9 mouse cellular contexts compared by ENCODE assay signal in genomic region chr1:74783554-74783953, GRCm38 (mm10). TPM values are rescaled to one million over a fixed set of nuclear protein-coding genes. Genes with fewer than 3 reads are reported as not detected.
DNase-seq lines count a peak whose midpoint lies in the region; ATAC-seq lines count a peak whose summit lies in the region.
"Had no signal": no experiment of that assay in that cellular context is flagged by ENCODE, and none has a peak within 500 bp of the region (broad histone marks: within the 10 kb centered on the region; RNA-seq: fewer than 3 reads in every experiment).

No protein-coding gene starts in this region.

- peak overlapping the region; percentile 53 for H3K4me3 ChIP-seq in kidney, embryonic 16.5 days (ENCODE audit: low read length)
- H3K4me3 ChIP-seq in forebrain, embryonic 10.5 days = peak overlapping the region; percentile 54
- peak overlapping the region; percentile 38 for H3K4me3 ChIP-seq in limb, embryonic 11.5 days (ENCODE audit: low read depth, low read length)
- H3K4me3 ChIP-seq in neural tube, embryonic 13.5 days = peak overlapping the region; percentile 41

- H3K36me3 ChIP-seq in kidney, embryonic 16.5 days (ENCODE audit: insufficient read depth, low read length) = no peaks in the 10 kb centered on the region
- H3K36me3 ChIP-seq in forebrain, embryonic 10.5 days (replicated peaks) = no peaks in the 10 kb centered on the region
- H3K36me3 ChIP-seq in limb, embryonic 11.5 days (ENCODE audit: control insufficient read depth, insufficient read depth, low read length) = no peaks in the 10 kb centered on the region
- no peaks in the 10 kb centered on the region for H3K36me3 ChIP-seq in neural tube, embryonic 13.5 days

- WGBS in kidney, embryonic 16.5 days = 4% methylated on average over 13 of the region's 13 CpGs
- WGBS in forebrain, embryonic 10.5 days = 2% methylated on average over 13 of the region's 13 CpGs
- 2% methylated on average over 13 of the region's 13 CpGs for WGBS in limb, embryonic 11.5 days
- WGBS in neural tube, embryonic 13.5 days = under 1% methylated on average over 13 of the region's 13 CpGs

- H3K9ac ChIP-seq in kidney, embryonic 16.5 days (replicated peaks; ENCODE audit: low read length) = no peak overlapping the region
- H3K9ac ChIP-seq in limb, embryonic 11.5 days (ENCODE audit: low read length) = no peak overlapping the region
- peak overlapping the region; percentile 45 for H3K9ac ChIP-seq in neural tube, embryonic 13.5 days

- peaks cover 4% of the 10 kb centered on the region; the same call in 1 of the 2 replicates for H3K9me3 ChIP-seq in kidney, embryonic 16.5 days (ENCODE audit: low read length)
- H3K9me3 ChIP-seq in forebrain, embryonic 10.5 days = peaks cover 6% of the 10 kb centered on the region; the same call in 1 of the 2 replicates
- no peaks in the 10 kb centered on the region for H3K9me3 ChIP-seq in limb, embryonic 11.5 days (ENCODE audit: control insufficient read depth, low read length)
- no peaks in the 10 kb centered on the region for H3K9me3 ChIP-seq in neural tube, embryonic 13.5 days

- no peak overlapping the region for H3K27ac ChIP-seq in kidney, embryonic 16.5 days (ENCODE audit: low read length)
- no peak overlapping the region for H3K27ac ChIP-seq in forebrain, embryonic 10.5 days
- no peak overlapping the region for H3K27ac ChIP-seq in limb, embryonic 11.5 days (replicated peaks; ENCODE audit: low read depth, low read length)
- H3K27ac ChIP-seq in neural tube, embryonic 13.5 days (replicated peaks) = no peak overlapping the region

- H3K27me3 ChIP-seq in kidney, embryonic 16.5 days (ENCODE audit: insufficient read depth, low read length) = peaks cover 89% of the 10 kb centered on the region
- peaks cover 99% of the 10 kb centered on the region for H3K27me3 ChIP-seq in forebrain, embryonic 10.5 days (ENCODE audit: poor library complexity, severe bottlenecking)
- H3K27me3 ChIP-seq in limb, embryonic 11.5 days (ENCODE audit: control insufficient read depth, insufficient read depth, low read length) = peaks cover 75% of the 10 kb centered on the region
- peaks cover 95% of the 10 kb centered on the region for H3K27me3 ChIP-seq in neural tube, embryonic 13.5 days

- no peak for ATAC-seq in kidney, embryonic 16.5 days (ENCODE audit: low FRiP score, low TSS enrichment)
- ATAC-seq in limb, embryonic 11.5 days (ENCODE audit: insufficient number of reproducible peaks, low FRiP score, low TSS enrichment, low read depth) = no peak
- 0 out of 2 replicates have a peak, but pooled peaks have one; percentile 58 for ATAC-seq in neural tube, embryonic 13.5 days (ENCODE audit: low read depth)
- ATAC-seq in megakaryocyte-erythroid progenitor cell, adult 5-6 weeks (replicated peaks; ENCODE audit: low FRiP score, low TSS enrichment, poor library complexity, severe bottlenecking) = no peak

- peaks cover 19% of the 10 kb centered on the region for H3K4me1 ChIP-seq in kidney, embryonic 16.5 days (ENCODE audit: insufficient read depth, low read length)
- H3K4me1 ChIP-seq in forebrain, embryonic 10.5 days = peaks cover 24% of the 10 kb centered on the region
- H3K4me1 ChIP-seq in limb, embryonic 11.5 days (ENCODE audit: control insufficient read depth, insufficient read depth, low read length) = peaks cover 4% of the 10 kb centered on the region
- peaks cover 28% of the 10 kb centered on the region for H3K4me1 ChIP-seq in neural tube, embryonic 13.5 days (replicated peaks)

- H3K4me2 ChIP-seq in kidney, embryonic 16.5 days (replicated peaks; ENCODE audit: low read depth, low read length) = peak overlapping the region; percentile 84
- H3K4me2 ChIP-seq in limb, embryonic 11.5 days (ENCODE audit: low read depth, severe bottlenecking) = peak overlapping the region; percentile 82
- H3K4me2 ChIP-seq in neural tube, embryonic 13.5 days = peak overlapping the region; percentile 72

- no peak for DNase-seq in kidney, postnatal 36 days
- peak; percentile 16 for DNase-seq in forebrain, embryonic 10.5 days (ENCODE audit: extremely low spot score, low spot score)
- DNase-seq in limb, embryonic 11.5 days (ENCODE audit: low spot score) = peak; percentile 27
- no peak for DNase-seq in cerebellum, postnatal 36 days
- DNase-seq in retina, postnatal 1 day = no peak

RNA-seq across cellular contexts. Expression of gene Wnt10a, which starts 7.8 kb away (rescaled TPM):
- polyA plus RNA-seq in kidney, embryonic 16.5 days (2015; fragmentation: Nextera tagmentation; extraction: Ambion mirVana) = 0.50 and 0.57 TPM in 2 replicates
- polyA plus RNA-seq in forebrain, embryonic 10.5 days (2016; fragmentation: Nextera tagmentation; extraction: Ambion mirVana) = 0.65 and 0.92 TPM in 2 replicates
- polyA plus RNA-seq in limb, embryonic 11.5 days (2014; fragmentation: Nextera tagmentation; extraction: Ambion mirVana) = 1.4 and 1.6 TPM in 2 replicates
- 0.13 and 0.15 TPM in 2 replicates for polyA plus RNA-seq in neural tube, embryonic 13.5 days (2015; fragmentation: Nextera tagmentation; extraction: Ambion mirVana)
- total RNA-seq in megakaryocyte-erythroid progenitor cell, adult 5-6 weeks (2014; fragmentation: Nextera tagmentation) = not detected in 2 replicates
- not detected in 2 replicates for total RNA-seq in megakaryocyte-erythroid progenitor cell, adult 5-6 weeks (2017)
- total RNA-seq: hematopoietic stem cell, adult 5-6 weeks had no signal

RNA-seq across cellular contexts. Expression of gene Wnt6, which starts 11.9 kb away (rescaled TPM):
- 1.9 and 2.5 TPM in 2 replicates for polyA plus RNA-seq in kidney, embryonic 16.5 days (2015; fragmentation: Nextera tagmentation; extraction: Ambion mirVana)
- polyA plus RNA-seq in forebrain, embryonic 10.5 days (2016; fragmentation: Nextera tagmentation; extraction: Ambion mirVana) = 9.1 and 10.6 TPM in 2 replicates
- polyA plus RNA-seq in limb, embryonic 11.5 days (2014; fragmentation: Nextera tagmentation; extraction: Ambion mirVana) = 21.2 and 27.4 TPM in 2 replicates
- polyA plus RNA-seq in neural tube, embryonic 13.5 days (2015; fragmentation: Nextera tagmentation; extraction: Ambion mirVana) = 8.9 and 10.0 TPM in 2 replicates
- not detected in 2 replicates for total RNA-seq in megakaryocyte-erythroid progenitor cell, adult 5-6 weeks (2014; fragmentation: Nextera tagmentation)
- total RNA-seq in megakaryocyte-erythroid progenitor cell, adult 5-6 weeks (2017) = not detected in 2 replicates
- total RNA-seq: hematopoietic stem cell, adult 5-6 weeks had no signal

RNA-seq across cellular contexts. Expression of gene Prkag3, which starts 34.5 kb away (rescaled TPM):
- 0.49 and 0.55 TPM in 2 replicates for polyA plus RNA-seq in kidney, embryonic 16.5 days (2015; fragmentation: Nextera tagmentation; extraction: Ambion mirVana)
- polyA plus RNA-seq in forebrain, embryonic 10.5 days (2016; fragmentation: Nextera tagmentation; extraction: Ambion mirVana) = 0.20 TPM in 1 of 2 replicates, not detected in the other
- polyA plus RNA-seq in limb, embryonic 11.5 days (2014; fragmentation: Nextera tagmentation; extraction: Ambion mirVana) = not detected in 2 replicates
- 0.39 TPM in 1 of 2 replicates, not detected in the other for polyA plus RNA-seq in neural tube, embryonic 13.5 days (2015; fragmentation: Nextera tagmentation; extraction: Ambion mirVana)
- not detected in 2 replicates for total RNA-seq in megakaryocyte-erythroid progenitor cell, adult 5-6 weeks (2014; fragmentation: Nextera tagmentation)
- not detected in 2 replicates for total RNA-seq in megakaryocyte-erythroid progenitor cell, adult 5-6 weeks (2017)
- total RNA-seq: hematopoietic stem cell, adult 5-6 weeks had no signal

Comparison
In these comparisons a context has a peak if more than half of its experiments do, and no peak if none do; other contexts are left out.
1. DNase-seq: peak in forebrain, embryonic 10.5 days (single experiment) and limb, embryonic 11.5 days (single experiment); none in kidney, postnatal 36 days (0 of 2), cerebellum, postnatal 36 days (0 of 2) and retina, postnatal 1 day (single experiment).
2. Peak in every context shown above with its lines, with median percentiles within 50 percentile points of each other: H3K4me2 ChIP-seq and H3K4me3 ChIP-seq.